Mouse (Mus musculus): ENCODE results near the gene 4930519P11Rik. TPM values are rescaled to one million over a fixed set of nuclear protein-coding genes. Genes with fewer than 3 reads are reported as not detected.

Gene 4930519P11Rik
- 0.49 TPM in 1 of 2 replicates, not detected in the other for polyA plus RNA-seq (2015; fragmentation: Nextera tagmentation; extraction: Ambion mirVana)

DNA sequence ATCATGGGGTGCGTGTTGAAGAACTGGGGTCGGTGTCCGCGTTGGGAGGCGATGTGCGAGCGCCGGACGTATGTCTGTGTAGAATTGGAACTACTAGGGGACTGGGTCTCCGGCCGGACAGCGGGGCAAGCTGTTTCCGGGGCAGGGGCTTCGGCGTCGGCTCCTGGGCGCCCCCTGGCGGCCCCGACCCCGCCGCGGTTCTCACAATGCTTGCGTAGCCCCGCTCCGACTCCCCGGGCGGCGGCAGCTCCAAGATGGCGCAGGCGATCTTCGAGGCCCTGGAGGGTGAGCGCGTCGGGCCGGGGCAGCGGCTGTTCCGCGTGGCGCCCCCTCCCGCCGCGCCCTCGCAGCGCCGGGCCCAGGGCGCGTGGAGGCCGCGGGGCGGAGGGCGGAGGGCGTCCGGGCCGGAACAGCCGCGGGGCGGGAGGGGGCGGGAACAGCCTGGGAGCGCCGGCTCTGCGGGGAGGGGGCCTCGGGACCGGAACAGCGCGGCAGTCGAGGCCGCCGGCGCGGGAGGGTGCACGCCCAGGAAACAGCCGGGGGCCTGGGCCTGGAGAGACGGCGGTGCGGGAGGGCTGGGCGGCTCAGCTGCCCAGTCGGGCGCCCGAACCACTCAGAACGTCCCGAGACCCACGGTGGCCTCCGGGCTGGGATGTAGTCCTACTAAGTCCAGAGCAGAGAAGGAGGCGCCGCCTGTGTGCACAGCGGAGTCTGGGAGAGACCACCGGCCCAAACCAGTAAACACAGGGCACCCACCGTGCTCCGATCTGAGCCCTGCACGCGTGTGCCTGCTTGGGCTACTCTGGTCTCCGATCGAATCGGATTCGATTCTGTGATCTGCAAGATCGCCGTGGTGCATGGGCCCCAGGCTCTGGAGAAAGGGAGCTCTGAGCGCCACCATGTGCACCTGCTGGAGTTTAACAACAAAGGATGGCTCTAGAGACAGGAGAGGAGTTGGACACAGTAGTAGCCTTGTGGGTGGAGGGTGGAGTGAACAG lies at the start of gene 4930519P11Rik, which contains the start of gene Zfp341:
4930519P11Rik (minus strand) TSS at position 320 of the 998 bp plus-strand sequence.
Zfp341 (plus strand) TSS at position 180 of the 998 bp plus-strand sequence.
- Histone ChIP-seq H3K4me3 (replicated peaks) (peak within 1 kb of the TSS; percentile 64), H3K36me3 (no peaks in the 10 kb centered on the region), H3K9me3 (replicated peaks) (no peaks in the 10 kb centered on the region), H3K27ac (replicated peaks) (peak within 1 kb of the TSS; percentile 97), H3K4me2 (replicated peaks) (peak within 1 kb of the TSS; percentile 78), H3K4me1 (peaks cover 14% of the 10 kb centered on the region), H3K9ac (peak within 1 kb of the TSS; percentile 62), H3K27me3 (no peaks in the 10 kb centered on the region)
- peak; percentile 95 for ATAC-seq (ENCODE audit: insufficient number of reproducible peaks, low FRiP score, low TSS enrichment, low read depth)
- under 1% methylated on average over 95 of the region's 98 CpGs for WGBS

- Histone ChIP-seq H3K9ac (no peak overlapping the region), H3K36me3 (peaks cover 17% of the 10 kb centered on the region), H3K4me3 (replicated peaks) (peak overlapping the region; percentile 92; the same call in 1 of the 2 replicates), H3K27me3 (no peaks in the 10 kb centered on the region), H3K9me3 (replicated peaks) (no peaks in the 10 kb centered on the region), H3K27ac (replicated peaks) (peak overlapping the region; percentile 34; the same call in 1 of the 2 replicates), H3K4me1 (peaks cover 19% of the 10 kb centered on the region), H3K4me2 (replicated peaks) (peak overlapping the region; percentile 57)
- ATAC-seq (ENCODE audit: insufficient number of reproducible peaks, low FRiP score, low TSS enrichment, low read depth): no peak
- WGBS: 87% methylated on average over 2 of the region's 5 CpGs
These were observed 46.4 kb upstream of the 4930519P11Rik start for GRCm38 (mm10) chr2:154659531-154660074.

- 77% methylated on average over 4 of the region's 4 CpGs for WGBS
- Histone ChIP-seq H3K27ac (replicated peaks) (peak overlapping the region; percentile 34; the same call in 1 of the 2 replicates), H3K4me1 (peaks cover 19% of the 10 kb centered on the region), H3K9me3 (replicated peaks) (no peaks in the 10 kb centered on the region), H3K36me3 (peaks cover 17% of the 10 kb centered on the region), H3K9ac (no peak overlapping the region), H3K4me3 (replicated peaks) (peak overlapping the region; percentile 92), H3K4me2 (replicated peaks) (peak overlapping the region; percentile 57), H3K27me3 (no peaks in the 10 kb centered on the region)
- ATAC-seq (ENCODE audit: insufficient number of reproducible peaks, low FRiP score, low TSS enrichment, low read depth): no peak
These were observed 45.8 kb upstream of the 4930519P11Rik start for GRCm38 (mm10) chr2:154659070-154659469.

GRCm38 (mm10) chr2:154657486-154658237 lies 44.4 kb upstream of the 4930519P11Rik start:
- H3K9ac ChIP-seq: peak overlapping the region; percentile 93
- peak overlapping the region; percentile 57 for H3K4me2 ChIP-seq (replicated peaks)
- peaks cover 19% of the 10 kb centered on the region for H3K4me1 ChIP-seq
- WGBS: 6% methylated on average over 12 of the region's 12 CpGs
- no peaks in the 10 kb centered on the region for H3K27me3 ChIP-seq
- peaks cover 17% of the 10 kb centered on the region for H3K36me3 ChIP-seq
- peak overlapping the region; percentile 94 for H3K27ac ChIP-seq (replicated peaks)
- no peaks in the 10 kb centered on the region for H3K9me3 ChIP-seq (replicated peaks)
- H3K4me3 ChIP-seq (replicated peaks): peak overlapping the region; percentile 92
- no peak for ATAC-seq (ENCODE audit: insufficient number of reproducible peaks, low FRiP score, low TSS enrichment, low read depth)

DNA sequence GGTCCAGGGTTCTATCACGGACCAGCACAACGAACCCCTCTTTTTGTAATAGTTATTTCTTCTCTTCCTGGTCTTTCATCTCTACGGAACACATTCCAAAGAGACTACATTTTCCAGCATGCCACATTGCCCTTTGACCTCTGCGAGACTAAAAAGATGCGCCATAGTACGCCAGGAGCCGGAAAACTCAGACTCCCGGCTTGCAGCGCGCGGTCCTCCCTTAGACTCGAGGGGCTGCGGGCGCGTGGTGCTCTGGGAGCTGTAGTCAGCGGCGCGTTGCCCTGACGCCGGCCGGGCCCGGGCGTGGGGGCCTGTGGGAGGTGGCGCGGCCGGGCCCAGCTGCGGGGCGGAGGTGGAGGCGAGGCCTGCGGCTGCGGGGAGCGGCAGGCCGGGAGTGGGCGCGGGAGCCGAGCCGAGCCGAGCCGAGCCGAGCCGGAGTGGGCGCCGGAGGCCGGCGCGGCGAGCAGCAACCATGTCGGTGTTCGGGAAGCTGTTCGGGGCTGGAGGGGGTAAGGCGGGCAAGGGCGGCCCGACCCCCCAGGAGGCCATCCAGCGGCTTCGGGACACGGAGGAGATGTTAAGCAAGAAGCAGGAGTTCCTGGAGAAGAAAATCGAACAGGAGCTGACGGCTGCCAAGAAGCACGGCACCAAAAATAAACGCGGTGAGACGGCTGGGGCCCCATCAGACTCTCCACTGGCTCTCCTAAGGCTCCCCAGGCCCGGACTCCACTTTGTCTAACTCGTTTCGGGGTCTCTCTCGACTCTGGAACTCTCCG lies 43.7 kb upstream of the 4930519P11Rik start:
- Histone ChIP-seq H3K9ac (peak overlapping the region; percentile 93), H3K36me3 (peaks cover 17% of the 10 kb centered on the region), H3K27ac (replicated peaks) (peak overlapping the region; percentile 94), H3K9me3 (replicated peaks) (no peaks in the 10 kb centered on the region), H3K4me1 (peaks cover 19% of the 10 kb centered on the region), H3K4me3 (replicated peaks) (peak overlapping the region; percentile 92), H3K27me3 (no peaks in the 10 kb centered on the region), H3K4me2 (replicated peaks) (peak overlapping the region; percentile 57)
- under 1% methylated on average over 67 of the region's 67 CpGs for WGBS
- peak; percentile 99 for ATAC-seq (ENCODE audit: insufficient number of reproducible peaks, low FRiP score, low TSS enrichment, low read depth)

- peaks cover 7% of the 10 kb centered on the region for H3K36me3 ChIP-seq
- no peak overlapping the region for H3K9ac ChIP-seq
- H3K4me3 ChIP-seq (replicated peaks): peak overlapping the region; percentile 92; the same call in 1 of the 2 replicates
- H3K4me2 ChIP-seq (replicated peaks): peak overlapping the region; percentile 57
- H3K4me1 ChIP-seq: peaks cover 19% of the 10 kb centered on the region
- H3K27ac ChIP-seq (replicated peaks): peak overlapping the region; percentile 48; the same call in 1 of the 2 replicates
- no peak for ATAC-seq (ENCODE audit: insufficient number of reproducible peaks, low FRiP score, low TSS enrichment, low read depth)
- no peaks in the 10 kb centered on the region for H3K9me3 ChIP-seq (replicated peaks)
- no peaks in the 10 kb centered on the region for H3K27me3 ChIP-seq
- WGBS: 73% methylated on average over 2 of the region's 2 CpGs
These were observed 42.7 kb upstream of the 4930519P11Rik start for GRCm38 (mm10) chr2:154655878-154656414.

DNA sequence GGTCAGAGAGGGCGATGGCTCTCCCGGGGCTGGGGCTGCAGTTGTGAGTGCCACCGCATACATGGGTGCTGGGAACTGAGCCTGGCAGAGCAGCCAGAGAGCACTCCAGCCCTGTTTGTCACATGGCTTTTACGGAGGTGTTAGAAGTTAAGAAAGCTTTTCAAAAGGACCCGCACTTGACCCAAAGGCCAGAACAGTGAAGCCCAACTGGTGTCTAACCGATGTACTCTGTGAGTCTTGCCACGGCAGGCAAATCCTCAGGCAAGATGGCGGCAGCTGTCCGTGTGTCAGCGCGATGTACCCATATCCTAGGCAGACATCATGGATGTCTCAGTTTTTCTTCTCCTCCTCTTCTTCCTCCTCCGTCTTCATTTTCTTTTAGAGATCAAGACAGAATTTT lies 41.7 kb upstream of the 4930519P11Rik start:
- ATAC-seq (ENCODE audit: insufficient number of reproducible peaks, low FRiP score, low TSS enrichment, low read depth): no peak
- Histone ChIP-seq H3K4me1 (peaks cover 19% of the 10 kb centered on the region), H3K36me3 (no peaks in the 10 kb centered on the region), H3K9ac (no peak overlapping the region), H3K4me2 (replicated peaks) (no peak overlapping the region), H3K4me3 (replicated peaks) (no peak overlapping the region), H3K9me3 (replicated peaks) (no peaks in the 10 kb centered on the region), H3K27ac (replicated peaks) (no peak overlapping the region), H3K27me3 (no peaks in the 10 kb centered on the region)
- 95% methylated on average over 12 of the region's 12 CpGs for WGBS

- Histone ChIP-seq H3K4me2 (replicated peaks) (0 out of 2 replicates have a peak within 1 kb of the TSS, but pooled peaks have one; percentile 2), H3K9ac (no peak within 1 kb of the TSS), H3K4me3 (replicated peaks) (no peak within 1 kb of the TSS), H3K9me3 (replicated peaks) (no peaks in the 10 kb centered on the region), H3K4me1 (peaks cover 3% of the 10 kb centered on the region; the same call in 1 of the 2 replicates), H3K27ac (replicated peaks) (peak within 1 kb of the TSS; percentile 79), H3K27me3 (no peaks in the 10 kb centered on the region), H3K36me3 (0 out of 2 replicates have a peak, but pooled peaks cover 2% of the 10 kb centered on the region)
- 0 out of 2 replicates have a peak, but pooled peaks have one; percentile 17 for ATAC-seq (ENCODE audit: insufficient number of reproducible peaks, low FRiP score, low TSS enrichment, low read depth)
- 34% methylated on average over 8 of the region's 8 CpGs for WGBS
These were observed 38.1 kb upstream of the 4930519P11Rik start, which contains the start of gene Chmp4b for GRCm38 (mm10) chr2:154651363-154651762. Gene Chmp4b (plus strand): TSS chr2:154651705.

- Histone ChIP-seq H3K27me3 (no peaks in the 10 kb centered on the region), H3K9ac (no peak overlapping the region), H3K4me2 (replicated peaks) (no peak overlapping the region), H3K9me3 (replicated peaks) (no peaks in the 10 kb centered on the region), H3K4me1 (no peaks in the 10 kb centered on the region), H3K4me3 (replicated peaks) (no peak overlapping the region), H3K27ac (replicated peaks) (peak overlapping the region; percentile 79), H3K36me3 (peaks cover 9% of the 10 kb centered on the region; the same call in 1 of the 2 replicates)
- no peak for ATAC-seq (ENCODE audit: insufficient number of reproducible peaks, low FRiP score, low TSS enrichment, low read depth)
- WGBS: 73% methylated on average over 3 of the region's 3 CpGs
These were observed 37.2 kb upstream of the 4930519P11Rik start for GRCm38 (mm10) chr2:154650404-154650803.

GRCm38 (mm10) chr2:154648086-154648485 lies 34.8 kb upstream of the 4930519P11Rik start:
- WGBS: 17% methylated on average over 3 of the region's 3 CpGs
- Histone ChIP-seq H3K36me3 (peaks cover 24% of the 10 kb centered on the region; the same call in 1 of the 2 replicates), H3K27me3 (no peaks in the 10 kb centered on the region), H3K9me3 (replicated peaks) (no peaks in the 10 kb centered on the region), H3K4me2 (replicated peaks) (no peak overlapping the region), H3K27ac (replicated peaks) (peak overlapping the region; percentile 55; the same call in 1 of the 2 replicates), H3K9ac (no peak overlapping the region), H3K4me1 (no peaks in the 10 kb centered on the region), H3K4me3 (replicated peaks) (no peak overlapping the region)
- no peak for ATAC-seq (ENCODE audit: insufficient number of reproducible peaks, low FRiP score, low TSS enrichment, low read depth)
